Mouse (Mus musculus): Measurements from ENCODE around the gene Nfatc2. TPM values are rescaled to one million over a fixed set of nuclear protein-coding genes. Genes with fewer than 3 reads are reported as not detected.

Gene Nfatc2
- polyA plus RNA-seq, 1 experiment from 2014 or later, result 0.42 TPM

DNA sequence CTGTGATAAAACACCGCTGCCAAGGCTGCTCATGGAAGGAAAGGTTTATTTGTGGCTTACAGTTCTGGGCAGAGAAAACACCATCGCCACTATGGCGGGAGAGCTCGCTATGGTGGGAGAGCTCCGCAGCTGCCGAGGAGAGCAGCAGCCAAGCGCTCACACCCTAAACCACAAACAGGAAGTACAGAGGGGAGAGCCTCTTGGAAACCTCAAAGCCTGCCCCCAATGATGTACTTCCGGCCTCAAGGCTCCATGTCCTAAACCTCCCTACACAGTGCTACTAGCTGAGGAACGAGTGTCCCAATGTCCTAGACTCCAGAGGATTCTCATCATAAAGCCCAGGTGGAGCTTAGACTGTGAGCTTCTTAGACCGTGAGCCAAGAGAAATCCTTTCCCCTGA is 171.9 kb downstream of the Nfatc2 start:
- Histone ChIP-seq H3K27me3 (ENCODE audit: insufficient read depth, poor library complexity, severe bottlenecking) (peaks cover 2% of the 10 kb centered on the region; the same call in 1 of the 2 replicates), H3K9me3 (no peaks in the 10 kb centered on the region), H3K4me1 (replicated peaks) (peaks cover 4% of the 10 kb centered on the region), H3K36me3 (no peaks in the 10 kb centered on the region), H3K4me3 (no peak overlapping the region), H3K27ac (no peak overlapping the region)
- no peak for DNase-seq (ENCODE audit: low spot score)
- 92% methylated on average over 10 of the region's 10 CpGs for whole genome bisulfite sequencing

DNA sequence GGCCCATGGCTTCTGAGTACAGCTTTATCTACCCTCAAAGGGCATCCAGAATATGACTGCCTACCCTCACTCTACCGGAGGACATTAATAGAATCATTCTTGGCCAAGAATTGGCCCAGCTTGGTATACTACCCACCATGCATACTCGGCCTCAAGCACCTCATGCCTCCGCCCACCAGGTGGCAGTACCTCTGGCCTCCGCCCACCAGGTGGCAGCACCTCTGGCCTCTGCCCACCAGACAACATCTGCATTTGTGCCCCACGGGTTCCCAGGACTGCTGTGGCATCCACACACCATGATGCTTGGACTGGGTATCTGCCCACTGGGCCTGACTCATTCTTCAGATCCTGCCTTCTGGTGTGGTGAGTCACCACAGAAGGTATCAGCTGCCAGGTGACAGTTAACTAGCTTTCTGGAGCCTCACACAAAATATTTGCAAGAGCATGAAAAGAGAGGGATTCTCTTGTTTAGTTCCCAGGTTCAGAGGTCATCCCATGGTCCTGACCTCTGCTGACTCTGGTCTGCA is 173.0 kb downstream of the Nfatc2 start:
- peaks cover 12% of the 10 kb centered on the region for H3K4me1 ChIP-seq (replicated peaks)
- WGBS, result 92% methylated on average over 5 of the region's 5 CpGs
- peaks cover 6% of the 10 kb centered on the region; the same call in 1 of the 2 replicates for H3K27me3 ChIP-seq (ENCODE audit: insufficient read depth, poor library complexity, severe bottlenecking)
- H3K9me3 ChIP-seq, result no peaks in the 10 kb centered on the region
- no peaks in the 10 kb centered on the region for H3K36me3 ChIP-seq
- H3K4me3 ChIP-seq, result no peak overlapping the region
- DNase-seq (ENCODE audit: low spot score), result no peak
- H3K27ac ChIP-seq, result no peak overlapping the region

Other genes starting within 250 kb of the Nfatc2 start
- 14.6 and 20.1 TPM in 2 replicates for gene Atp9a, start 140.8 kb upstream of the Nfatc2 start, polyA plus RNA-seq (2016; fragmentation: Nextera tagmentation; extraction: Ambion mirVana)
- gene Sall4, start 166.3 kb upstream of the Nfatc2 start, polyA plus RNA-seq (2016; fragmentation: Nextera tagmentation; extraction: Ambion mirVana), result 19.0 and 44.4 TPM in 2 replicates

Data from hindbrain, embryonic 10.5 days (tissue).